Mouse (Mus musculus): ENCODE results near the gene Rem2. TPM values are rescaled to one million over a fixed set of nuclear protein-coding genes. Genes with fewer than 3 reads are reported as not detected.
A peak's percentile ranks its signal among the peaks of the same experiment; 100 is the strongest.

Gene Rem2
- polyA plus RNA-seq, 1 experiment from 2014 or later: 52.3 TPM

GRCm38 (mm10) chr14:54454669-54455528, 21.0 kb upstream of the Rem2 start:
- WGBS: 88% methylated on average over 11 of the region's 11 CpGs

GRCm38 (mm10) chr14:54457907-54458569, 17.9 kb upstream of the Rem2 start:
- H3K27ac ChIP-seq: no peak overlapping the region
- no peak overlapping the region for H3K4me3 ChIP-seq (replicated peaks)
- H3K36me3 ChIP-seq: no peaks in the 10 kb centered on the region
- H3K9me3 ChIP-seq: no peaks in the 10 kb centered on the region
- H3K27me3 ChIP-seq: no peaks in the 10 kb centered on the region
- ATAC-seq: no peak
- 90% methylated on average over 14 of the region's 14 CpGs for WGBS
- H3K4me1 ChIP-seq (replicated peaks): no peaks in the 10 kb centered on the region
- no peak overlapping the region for H3K9ac ChIP-seq (replicated peaks)
- H3K4me2 ChIP-seq (replicated peaks): no peak overlapping the region

More at GRCm38 (mm10) chr14:54454669-54455528, 21.0 kb upstream of the Rem2 start:
- H3K4me2 ChIP-seq (replicated peaks): no peak overlapping the region
- H3K36me3 ChIP-seq: no peaks in the 10 kb centered on the region
- no peaks in the 10 kb centered on the region for H3K9me3 ChIP-seq
- no peaks in the 10 kb centered on the region for H3K27me3 ChIP-seq
- no peak overlapping the region for H3K9ac ChIP-seq (replicated peaks)
- no peaks in the 10 kb centered on the region for H3K4me1 ChIP-seq (replicated peaks)
- no peak overlapping the region for H3K4me3 ChIP-seq (replicated peaks)
- no peak overlapping the region for H3K27ac ChIP-seq
- no peak for ATAC-seq

GRCm38 (mm10) chr14:54462146-54462545, 13.8 kb upstream of the Rem2 start:
- Histone ChIP-seq H3K4me3 (replicated peaks) (no peak overlapping the region), H3K9ac (replicated peaks) (no peak overlapping the region), H3K4me2 (replicated peaks) (no peak overlapping the region), H3K36me3 (no peaks in the 10 kb centered on the region; the same call in 1 of the 2 replicates), H3K4me1 (replicated peaks) (peaks cover 12% of the 10 kb centered on the region), H3K9me3 (no peaks in the 10 kb centered on the region), H3K27ac (no peak overlapping the region), H3K27me3 (no peaks in the 10 kb centered on the region)
- WGBS: 84% methylated on average over 4 of the region's 4 CpGs
- ATAC-seq: no peak

- Histone ChIP-seq H3K36me3 (peaks cover 11% of the 10 kb centered on the region), H3K4me2 (replicated peaks) (peak overlapping the region; percentile 83), H3K9me3 (no peaks in the 10 kb centered on the region), H3K9ac (replicated peaks) (peak overlapping the region; percentile 80), H3K4me3 (replicated peaks) (peak overlapping the region; percentile 75), H3K27me3 (no peaks in the 10 kb centered on the region), H3K27ac (peak overlapping the region; percentile 51), H3K4me1 (replicated peaks) (peaks cover 12% of the 10 kb centered on the region)
- ATAC-seq: peak; percentile 64
- 16% methylated on average over 12 of the region's 12 CpGs for whole genome bisulfite sequencing
Measured at GRCm38 (mm10) chr14:54463108-54463958, 12.6 kb upstream of the Rem2 start.

- Histone ChIP-seq H3K27me3 (no peaks in the 10 kb centered on the region), H3K4me3 (replicated peaks) (peak within 1 kb of the TSS; percentile 75), H3K4me1 (replicated peaks) (peaks cover 12% of the 10 kb centered on the region), H3K9me3 (no peaks in the 10 kb centered on the region), H3K4me2 (replicated peaks) (peak within 1 kb of the TSS; percentile 83), H3K27ac (peak within 1 kb of the TSS; percentile 51), H3K9ac (replicated peaks) (peak within 1 kb of the TSS; percentile 80), H3K36me3 (peaks cover 17% of the 10 kb centered on the region)
- WGBS: under 1% methylated on average over 35 of the region's 35 CpGs
- ATAC-seq: peak; percentile 91
Measured at GRCm38 (mm10) chr14:54463959-54464292, 12.0 kb upstream of the Rem2 start, which contains the start of gene Lrp10. TSS of gene Lrp10 (plus strand) at chr14:54464137.

GRCm38 (mm10) chr14:54464293-54465005, 11.5 kb upstream of the Rem2 start:
- Histone ChIP-seq H3K4me2 (replicated peaks) (peak overlapping the region; percentile 83), H3K27me3 (no peaks in the 10 kb centered on the region), H3K9me3 (no peaks in the 10 kb centered on the region), H3K4me1 (replicated peaks) (peaks cover 12% of the 10 kb centered on the region), H3K4me3 (replicated peaks) (peak overlapping the region; percentile 75), H3K9ac (replicated peaks) (peak overlapping the region; percentile 80), H3K36me3 (peaks cover 22% of the 10 kb centered on the region), H3K27ac (peak overlapping the region; percentile 51)
- under 1% methylated on average over 53 of the region's 57 CpGs for WGBS
- ATAC-seq: peak; percentile 85

- Histone ChIP-seq H3K9me3 (no peaks in the 10 kb centered on the region), H3K36me3 (peaks cover 40% of the 10 kb centered on the region), H3K4me1 (replicated peaks) (peaks cover 12% of the 10 kb centered on the region), H3K4me2 (replicated peaks) (no peak overlapping the region), H3K9ac (replicated peaks) (no peak overlapping the region), H3K27ac (no peak overlapping the region), H3K4me3 (replicated peaks) (no peak overlapping the region), H3K27me3 (no peaks in the 10 kb centered on the region)
- WGBS: 87% methylated on average over 2 of the region's 2 CpGs
- ATAC-seq: no peak
Measured at GRCm38 (mm10) chr14:54471467-54471866, 4.4 kb upstream of the Rem2 start.

GRCm38 (mm10) chr14:54472671-54473070, 3.2 kb upstream of the Rem2 start:
- peaks cover 4% of the 10 kb centered on the region; the same call in 1 of the 2 replicates for H3K27me3 ChIP-seq
- no peak overlapping the region for H3K4me3 ChIP-seq (replicated peaks)
- no peak overlapping the region for H3K27ac ChIP-seq
- no peaks in the 10 kb centered on the region for H3K9me3 ChIP-seq
- no peak overlapping the region for H3K9ac ChIP-seq (replicated peaks)
- peaks cover 24% of the 10 kb centered on the region for H3K4me1 ChIP-seq (replicated peaks)
- H3K4me2 ChIP-seq (replicated peaks): no peak overlapping the region
- no peak for ATAC-seq
- H3K36me3 ChIP-seq: peaks cover 36% of the 10 kb centered on the region
- 82% methylated on average over 5 of the region's 5 CpGs for WGBS

- no peak for ATAC-seq
- no peak overlapping the region for H3K4me3 ChIP-seq (replicated peaks)
- peaks cover 20% of the 10 kb centered on the region for H3K36me3 ChIP-seq
- no peaks in the 10 kb centered on the region for H3K9me3 ChIP-seq
- WGBS: 83% methylated on average over 5 of the region's 5 CpGs
- H3K4me2 ChIP-seq (replicated peaks): no peak overlapping the region
- peaks cover 24% of the 10 kb centered on the region for H3K27me3 ChIP-seq
- peaks cover 41% of the 10 kb centered on the region for H3K4me1 ChIP-seq (replicated peaks)
- H3K9ac ChIP-seq (replicated peaks): no peak overlapping the region
- no peak overlapping the region for H3K27ac ChIP-seq
Measured at GRCm38 (mm10) chr14:54474744-54475143, 1.2 kb upstream of the Rem2 start.

- Histone ChIP-seq H3K27ac (peak overlapping the region; percentile 80), H3K4me2 (replicated peaks) (peak overlapping the region; percentile 86), H3K27me3 (peaks cover 26% of the 10 kb centered on the region), H3K9ac (replicated peaks) (peak overlapping the region; percentile 82), H3K4me3 (replicated peaks) (peak overlapping the region; percentile 69), H3K36me3 (peaks cover 5% of the 10 kb centered on the region; the same call in 1 of the 2 replicates), H3K4me1 (replicated peaks) (peaks cover 47% of the 10 kb centered on the region), H3K9me3 (no peaks in the 10 kb centered on the region)
- 71% methylated on average over 15 of the region's 15 CpGs for WGBS
- ATAC-seq: no peak
Measured at GRCm38 (mm10) chr14:54477172-54477909, 1.4 kb downstream of the Rem2 start.

Data from midbrain, embryonic 13.5 days (tissue).